Mouse (Mus musculus) gastrocnemius, postnatal 25 days (tissue): ENCODE results near the gene Rnf222. TPM values are rescaled to one million over a fixed set of nuclear protein-coding genes. Genes with fewer than 3 reads are reported as not detected.
A peak's percentile ranks its signal among the peaks of the same experiment; 100 is the strongest.
"Not testable (repeated sequence)": the region's sequence is repeated elsewhere in the genome, so short reads cannot be mapped to it uniquely, and the experiment has no call there.

Source experiments
- DNase-seq: peaks from one replicate; pipeline ENCODE4 v3.0.0; 2022
- total RNA-seq, 2 experiments: library from RNA; stranded (reverse); gene quantifications; 1 replicate in 1 of 2; 2 replicates in 1 of 2; pipeline ENCODE4 v1.2.3; 2021

Rnf222 gene
- total RNA-seq, 2 experiments from 2014 or later, result not detected

- no peak for DNase-seq
Measured at GRCm38 (mm10) chr11:68911531-68912177, 23.3 kb downstream of the Rnf222 start.

GRCm38 (mm10) chr11:68914566-68914965, 26.2 kb downstream of the Rnf222 start:
- no peak for DNase-seq

GRCm38 (mm10) chr11:68923191-68923590, 34.8 kb downstream of the Rnf222 start:
- no peak for DNase-seq

- DNase-seq, result no peak
Measured at GRCm38 (mm10) chr11:68924749-68925148, 36.4 kb downstream of the Rnf222 start.

GRCm38 (mm10) chr11:68926981-68927380, 38.6 kb downstream of the Rnf222 start, which contains the start of gene Odf4:
Odf4 (minus strand) TSS chr11:68927081.
- no peak for DNase-seq

- no peak for DNase-seq
Measured at GRCm38 (mm10) chr11:68929947-68930346, 41.6 kb downstream of the Rnf222 start.

GRCm38 (mm10) chr11:68933885-68934507, 45.6 kb downstream of the Rnf222 start:
- no peak for DNase-seq

- DNase-seq, result not testable (repeated sequence)
Measured at GRCm38 (mm10) chr11:68936951-68937350, 48.6 kb downstream of the Rnf222 start.

- DNase-seq, result peak; percentile 89
Measured at GRCm38 (mm10) chr11:68939451-68940304, 51.3 kb downstream of the Rnf222 start.

- DNase-seq, result no peak
Measured at GRCm38 (mm10) chr11:68940516-68940915, 52.2 kb downstream of the Rnf222 start.

- DNase-seq, result no peak
Measured at GRCm38 (mm10) chr11:68942731-68943130, 54.4 kb downstream of the Rnf222 start.

GRCm38 (mm10) chr11:68945245-68945644, 56.9 kb downstream of the Rnf222 start:
- DNase-seq, result no peak

Other genes starting within 250 kb of the Rnf222 start
- 10 to 100 TPM; 18.7 to 20.5 TPM for gene Myh10, start 197.0 kb upstream of the Rnf222 start, total RNA-seq
- gene Ndel1, start 16.7 kb upstream of the Rnf222 start, total RNA-seq, result 10 to 100 TPM; 69.4 to 71.0 TPM
- gene Rpl26, start 13.0 kb downstream of the Rnf222 start, total RNA-seq, result 100 to 1,000 TPM; 573 to 637 TPM
- gene Odf4, start 38.5 kb downstream of the Rnf222 start, total RNA-seq, result not detected
- gene Arhgef15, start 68.9 kb downstream of the Rnf222 start, total RNA-seq, result 1 to 10 TPM; 8.4 to 9.6 TPM
- 1 to 10 TPM; 3.8 to 4.6 TPM for gene Slc25a35, start 79.6 kb downstream of the Rnf222 start, total RNA-seq
- 10 to 100 TPM; 59.6 to 60.4 TPM for gene Rangrf, start 86.6 kb downstream of the Rnf222 start, total RNA-seq
- gene Pfas, start 119.9 kb downstream of the Rnf222 start, total RNA-seq, result 1 to 10 TPM; 6.7 to 7.0 TPM
- gene Ctc1, start 127.4 kb downstream of the Rnf222 start, total RNA-seq, result 10 to 100 TPM in 1 of 2 experiments, 1 to 10 TPM in 1; 8.9 to 10.9 TPM
- gene Aurkb, start 157.1 kb downstream of the Rnf222 start, total RNA-seq, result under 1 TPM; 0.54 to 0.88 TPM
- 10 to 100 TPM; 15.5 to 15.9 TPM for gene Borcs6, start 171.2 kb downstream of the Rnf222 start, total RNA-seq
- 1 to 10 TPM; 3.9 to 4.1 TPM for gene Tmem107, start 182.3 kb downstream of the Rnf222 start, total RNA-seq
- 10 to 100 TPM; 34.9 to 35.2 TPM for gene Vamp2, start 199.9 kb downstream of the Rnf222 start, total RNA-seq
- 10 to 100 TPM; 21.0 to 50.8 TPM for gene Per1, start 206.7 kb downstream of the Rnf222 start, total RNA-seq
- not detected for gene Hes7, start 231.9 kb downstream of the Rnf222 start, total RNA-seq
- gene 9130213A22Rik, start 234.0 kb downstream of the Rnf222 start, total RNA-seq, result under 1 TPM in 1 of 2 experiments, not detected in 1; 0.21 TPM
- not detected for gene Aloxe3, start 237.3 kb downstream of the Rnf222 start, total RNA-seq